Comparison of ENCODE assay signal across 7 mouse cellular contexts in the genomic region with DNA sequence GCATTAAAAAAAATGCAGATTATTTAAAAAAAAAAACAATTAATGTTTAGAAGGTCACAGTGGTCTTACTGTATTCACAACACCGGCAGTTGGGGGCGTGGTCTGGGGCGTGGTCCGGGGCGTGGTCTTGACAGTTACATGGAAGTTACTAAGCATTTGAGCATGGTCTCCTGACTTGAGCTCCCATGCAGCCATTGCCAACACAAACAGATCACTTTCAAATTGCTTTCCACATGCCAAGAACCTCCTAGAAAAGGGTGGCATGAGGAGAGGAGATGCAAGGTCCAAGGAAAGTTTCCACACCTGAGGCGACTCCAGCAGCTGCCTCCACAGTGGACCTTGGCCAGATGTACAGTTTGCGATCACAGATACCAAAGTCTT. TPM values are rescaled to one million over a fixed set of nuclear protein-coding genes. Genes with fewer than 3 reads are reported as not detected.
A peak's percentile ranks its signal among the peaks of the same experiment; 100 is the strongest.
DNase-seq lines count a peak whose midpoint lies in the region; ATAC-seq and TF ChIP-seq lines count a peak whose summit lies in the region.

No protein-coding gene starts in this region.

- no peak for ATAC-seq in megakaryocyte, adult 5-6 weeks (ENCODE audit: poor library complexity, severe bottlenecking)

- H3K36me3 ChIP-seq in megakaryocyte, embryonic 14.5 days (replicated peaks; ENCODE audit: low read length): no peaks in the 10 kb centered on the region

- H3K4me1 ChIP-seq in megakaryocyte, embryonic 14.5 days: peaks cover 31% of the 10 kb centered on the region

- peak overlapping the region; percentile 46 for H3K4me3 ChIP-seq in megakaryocyte, embryonic 14.5 days (replicated peaks)

- no peak for TF ChIP-seq CTCF in brain, embryonic 14.5 days (IDR thresholded peaks at IDR 0.05; ENCODE audit: borderline replicate concordance, extremely low read depth, insufficient read depth, insufficient read length)

- TF ChIP-seq POLR2A in brain, embryonic 14.5 days (IDR thresholded peaks at IDR 0.05; ENCODE audit: borderline replicate concordance, extremely low read depth, insufficient read depth, insufficient read length, poor library complexity, severe bottlenecking): no peak

- peaks cover 8% of the 10 kb centered on the region; the same call in 1 of the 2 replicates for H3K9me3 ChIP-seq in megakaryocyte, embryonic 14.5 days

- peaks cover 11% of the 10 kb centered on the region for H3K27me3 ChIP-seq in megakaryocyte, embryonic 14.5 days (replicated peaks)

- DNase-seq in brain, embryonic 14.5 days (ENCODE audit: low read depth): peak; percentile 58
- DNase-seq in induced T-regulatory cell, adult 2 months (ENCODE audit: low read depth): peak; percentile 20
- peak; percentile 21 to 34 for DNase-seq in spleen, postnatal 36 days (ENCODE audit: low spot score in 2 of 2)
- DNase-seq in heart, adult 9 months (ENCODE audit: low spot score in 2 of 2): no peak
- DNase-seq in right cerebral cortex, adult 2 months (ENCODE audit: low spot score in 2 of 2): no peak

RNA-seq across cellular contexts. Expression of a gene that starts 40.6 kb away (rescaled TPM):
- polyA plus RNA-seq in megakaryocyte, embryonic 14.5 days (2012; ENCODE audit: insufficient read depth, low replicate concordance): not detected in 2 replicates
- total RNA-seq in megakaryocyte, adult 5-6 weeks (2015): 0.25 TPM in 1 of 2 replicates, not detected in the other
- total RNA-seq in megakaryocyte, adult 5-6 weeks (2017): 0.11 TPM in 1 of 2 replicates, not detected in the other
- polyA plus RNA-seq in brain, embryonic 14.5 days (2012; rRNA removed): 0.57 and 0.86 TPM in 2 replicates

Comparison
In these comparisons a context has a peak if more than half of its experiments do, and no peak if none do; other contexts are left out.
1. DNase-seq: peak in brain, embryonic 14.5 days (single experiment), induced T-regulatory cell, adult 2 months (single experiment) and spleen, postnatal 36 days (2 of 2); none in heart, adult 9 months (0 of 2) and right cerebral cortex, adult 2 months (0 of 2).